Mouse (Mus musculus) heart, adult 2 months (tissue): ENCODE results near the gene Emc10. TPM values are rescaled to one million over a fixed set of nuclear protein-coding genes. Genes with fewer than 3 reads are reported as not detected.

Experiments
- DNase-seq, 2 experiments: peaks; one replicate each; pipeline ENCODE4 v3.0.0; 2021
- H3K27ac ChIP-seq: fragments of 200-600 bp; 2 replicates; pipeline ENCODE4 v1.8.1; 2022
- H3K27me3 ChIP-seq: fragments of 200-500 bp; 2 replicates; pipeline ENCODE4 v1.6.1; 2012; ENCODE audit warnings: mild to moderate bottlenecking, low read length, inconsistent platforms, mixed read lengths; ENCODE audit not compliant: control insufficient read depth, insufficient read depth
- H3K36me3 ChIP-seq: fragments of 200-500 bp; 2 replicates; pipeline ENCODE4 v1.6.1; 2012; ENCODE audit warnings: low read length, inconsistent platforms; ENCODE audit not compliant: control insufficient read depth, insufficient read depth
- H3K4me1 ChIP-seq: fragments of 200-500 bp; 2 replicates; pipeline ENCODE4 v1.6.1; 2011; ENCODE audit warnings: low read length; ENCODE audit not compliant: control insufficient read depth, insufficient read depth
- H3K4me3 ChIP-seq: fragments of 200-600 bp; 2 replicates; pipeline ENCODE4 v1.8.1; 2022
- H3K79me2 ChIP-seq: fragments of 200-500 bp; replicated peaks from 2 replicates; pipeline ENCODE4 v1.6.1; 2012; ENCODE audit warnings: mild to moderate bottlenecking, inconsistent platforms, low read length, moderate library complexity, mixed read lengths; ENCODE audit not compliant: control insufficient read depth, insufficient read depth
- H3K9ac ChIP-seq: fragments of 200-500 bp; 2 replicates; pipeline ENCODE4 v1.6.1; 2012; ENCODE audit warnings: low read depth, mild to moderate bottlenecking, control low read depth, inconsistent platforms, low read length, mixed read lengths
- CTCF ChIP-seq: fragments of 200-600 bp; IDR thresholded peaks from 2 replicates; pipeline ENCODE4 v1.8.1; 2022; ENCODE audit warnings: antibody characterized with exemption, mild to moderate bottlenecking, moderate library complexity
- EP300 ChIP-seq: fragments of 200-500 bp; IDR thresholded peaks from 2 replicates; pipeline ENCODE4 v1.6.1; 2011; ENCODE audit warnings: low read depth, low read length, control low read depth; ENCODE audit not compliant: insufficient read depth
- POLR2A ChIP-seq: fragments of 200-500 bp; IDR thresholded peaks from 2 replicates; pipeline ENCODE4 v1.6.1; 2011; ENCODE audit warnings: mild to moderate bottlenecking, low read depth, low read length, control low read depth; ENCODE audit not compliant: insufficient read depth
- WGBS: fragments of 180-500 bp; shearing (Covaris S2); methylation state at CpG from one replicate; pipeline ENCODE4 v1.1.7; 2018; 5-methylcytosine and 5-hydroxymethylcytosine counted together
- intact Hi-C: fragments of 180-260 bp; cut with DNase I; formaldehyde crosslinking; loops from one replicate; pipeline ENCODE4 v1.15.1; 2025
- polyA plus RNA-seq: library from polyadenylated mRNA; depleted of rRNA; stranded (reverse); fragments of >200 nt; gene quantifications from 2 replicates; pipeline ENCODE4 v1.2.3, GENCODE M21; 2012
- total RNA-seq, 2 experiments: library from RNA; stranded (reverse); gene quantifications; 2 replicates each; pipeline ENCODE4 v1.2.3; 2021

Gene Emc10
- total and polyA plus RNA-seq, 3 experiments = 86.1 to 180 (median 87.6) TPM

GRCm38 (mm10) chr7:44491391-44491790, 4.9 kb downstream of the Emc10 start:
- H3K9ac ChIP-seq = no peak overlapping the region
- intact Hi-C loops = no loop called here
- peaks cover 6% of the 10 kb centered on the region for H3K4me1 ChIP-seq
- no peaks in the 10 kb centered on the region for H3K27me3 ChIP-seq
- WGBS = 96% methylated on average over 5 of the region's 5 CpGs
- DNase-seq = peak in 1 of 2 experiments; percentile 13
- H3K27ac ChIP-seq = no peak overlapping the region
- no peak overlapping the region for H3K4me3 ChIP-seq
- no peaks in the 10 kb centered on the region for H3K36me3 ChIP-seq
- no peak for TF ChIP-seq CTCF
- peaks cover 2% of the 10 kb centered on the region; the same call in 1 of the 2 replicates for H3K79me2 ChIP-seq

- peaks cover 2% of the 10 kb centered on the region; the same call in 1 of the 2 replicates for H3K79me2 ChIP-seq
- no peak overlapping the region for H3K4me3 ChIP-seq
Measured at GRCm38 (mm10) chr7:44490281-44490680, 6.0 kb downstream of the Emc10 start.

GRCm38 (mm10) chr7:44488545-44488944, 7.8 kb downstream of the Emc10 start:
- peak in 1 of 2 experiments; percentile 18 for DNase-seq

More at GRCm38 (mm10) chr7:44490281-44490680, 6.0 kb downstream of the Emc10 start:
- no peaks in the 10 kb centered on the region for H3K36me3 ChIP-seq
- intact Hi-C loops = no loop called here
- DNase-seq = peak in 1 of 2 experiments; percentile 14
- 90% methylated on average over 4 of the region's 4 CpGs for WGBS
- H3K9ac ChIP-seq = no peak overlapping the region
- H3K4me1 ChIP-seq = no peaks in the 10 kb centered on the region
- H3K27me3 ChIP-seq = no peaks in the 10 kb centered on the region
- H3K27ac ChIP-seq = no peak overlapping the region
- no peak for TF ChIP-seq EP300
- TF ChIP-seq POLR2A = no peak
- no peak for TF ChIP-seq CTCF

GRCm38 (mm10) chr7:44487936-44488335, 8.4 kb downstream of the Emc10 start:
- TF ChIP-seq CTCF (no peak), POLR2A (no peak), EP300 (no peak)
- no peaks in the 10 kb centered on the region for H3K27me3 ChIP-seq
- no peaks in the 10 kb centered on the region for H3K4me1 ChIP-seq
- DNase-seq = peak in 1 of 2 experiments; percentile 10
- WGBS = 86% methylated on average over 7 of the region's 7 CpGs
- no peak overlapping the region for H3K9ac ChIP-seq
- no peaks in the 10 kb centered on the region for H3K36me3 ChIP-seq
- H3K79me2 ChIP-seq = no peaks in the 10 kb centered on the region
- H3K27ac ChIP-seq = no peak overlapping the region
- no peak overlapping the region for H3K4me3 ChIP-seq
- intact Hi-C loops = loop anchor here (2.0 kb wide), 1 partner anchor 225 kb away; no protein-coding TSS in a partner anchor

More at GRCm38 (mm10) chr7:44488545-44488944, 7.8 kb downstream of the Emc10 start:
- 83% methylated on average over 8 of the region's 8 CpGs for WGBS
- H3K79me2 ChIP-seq = no peaks in the 10 kb centered on the region
- intact Hi-C loops = no loop called here
- no peaks in the 10 kb centered on the region for H3K27me3 ChIP-seq
- no peak overlapping the region for H3K27ac ChIP-seq
- no peak for TF ChIP-seq EP300
- no peak for TF ChIP-seq CTCF
- no peak for TF ChIP-seq POLR2A
- no peaks in the 10 kb centered on the region for H3K4me1 ChIP-seq
- no peak overlapping the region for H3K9ac ChIP-seq
- no peak overlapping the region for H3K4me3 ChIP-seq
- H3K36me3 ChIP-seq = no peaks in the 10 kb centered on the region

- TF ChIP-seq POLR2A (no peak; the same call in 1 of the 2 replicates), CTCF (no peak), EP300 (no peak)
- Histone ChIP-seq H3K4me3 (no peak overlapping the region), H3K79me2 (no peaks in the 10 kb centered on the region), H3K27me3 (no peaks in the 10 kb centered on the region), H3K9ac (no peak overlapping the region), H3K4me1 (no peaks in the 10 kb centered on the region), H3K36me3 (no peaks in the 10 kb centered on the region), H3K27ac (no peak overlapping the region)
- intact Hi-C loops = loop anchor here (2.0 kb wide), 1 partner anchor 224 kb away; no protein-coding TSS in a partner anchor
- DNase-seq = peak in 1 of 2 experiments; percentile 18
- 64% methylated on average over 13 of the region's 13 CpGs for WGBS
Measured at GRCm38 (mm10) chr7:44486927-44487575, 9.3 kb downstream of the Emc10 start.

- peak in 1 of 2 experiments; percentile 10 for DNase-seq
- H3K4me1 ChIP-seq = no peaks in the 10 kb centered on the region
- 68% methylated on average over 7 of the region's 7 CpGs for WGBS
- H3K79me2 ChIP-seq = no peaks in the 10 kb centered on the region
- intact Hi-C loops = loop anchor here (2.0 kb wide), 2 partner anchors 87 to 223 kb away; no protein-coding TSS in a partner anchor
- H3K9ac ChIP-seq = no peak overlapping the region
- H3K4me3 ChIP-seq = no peak overlapping the region
- H3K36me3 ChIP-seq = no peaks in the 10 kb centered on the region
- TF ChIP-seq POLR2A = no peak
- TF ChIP-seq CTCF = no peak
- no peak for TF ChIP-seq EP300
- no peaks in the 10 kb centered on the region for H3K27me3 ChIP-seq
- H3K27ac ChIP-seq = no peak overlapping the region
Measured at GRCm38 (mm10) chr7:44485572-44486195, 10.6 kb downstream of the Emc10 start.
